Mouse (Mus musculus): ENCODE data around the gene R3hdm4.
"Not testable (repeated sequence)": the region's sequence is repeated elsewhere in the genome, so short reads cannot be mapped to it uniquely, and the experiment has no call there.

Gene R3hdm4

GRCm38 (mm10) chr10:79920958-79921535, at the start of gene R3hdm4:
Gene R3hdm4, minus strand, starts transcription at chr10:79921208.
- peak; percentile 25 to 51 for DNase-seq

DNA sequence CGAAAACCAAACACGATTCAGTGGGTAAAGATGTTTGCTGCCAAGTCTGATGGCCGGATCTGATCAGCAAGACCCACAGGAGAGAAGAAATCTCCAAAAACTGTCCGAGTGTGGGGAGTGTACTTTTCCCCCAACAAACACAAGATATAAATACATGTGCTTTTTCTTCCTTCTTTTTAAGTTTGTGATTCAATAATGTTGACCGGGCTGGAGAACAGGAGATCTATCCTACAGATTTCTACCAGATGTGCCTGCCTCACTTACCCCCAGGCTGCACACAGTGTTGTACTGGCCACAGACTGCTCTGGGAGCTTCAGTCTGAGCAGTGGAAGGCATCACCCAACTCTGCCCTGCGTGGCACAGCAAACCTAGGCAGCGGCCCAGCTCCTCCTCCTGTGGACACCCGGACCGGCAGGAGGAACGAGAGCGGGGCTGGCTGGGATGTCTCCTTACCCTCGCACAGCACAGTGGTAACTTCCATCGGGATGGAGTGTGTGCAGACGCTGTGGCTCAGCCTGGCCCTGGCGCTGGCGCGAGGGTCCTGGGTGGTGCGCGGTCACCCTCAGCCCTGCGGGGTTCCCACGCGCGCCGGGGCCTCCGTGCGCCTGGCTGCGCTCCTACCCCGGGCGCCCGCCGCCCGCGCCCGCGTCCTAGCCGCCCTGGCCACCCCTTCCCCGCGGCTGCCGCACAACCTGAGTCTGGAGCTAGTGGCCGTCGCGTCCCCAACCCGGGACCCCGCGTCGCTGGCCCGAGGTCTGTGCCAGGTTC, 49.6 kb upstream of the R3hdm4 start, which contains the start of gene Grin3b:
Gene Grin3b, plus strand, starts transcription at position 301 of the 768 bp plus-strand sequence.
- DNase-seq, result peak; percentile 35 to 58

DNA sequence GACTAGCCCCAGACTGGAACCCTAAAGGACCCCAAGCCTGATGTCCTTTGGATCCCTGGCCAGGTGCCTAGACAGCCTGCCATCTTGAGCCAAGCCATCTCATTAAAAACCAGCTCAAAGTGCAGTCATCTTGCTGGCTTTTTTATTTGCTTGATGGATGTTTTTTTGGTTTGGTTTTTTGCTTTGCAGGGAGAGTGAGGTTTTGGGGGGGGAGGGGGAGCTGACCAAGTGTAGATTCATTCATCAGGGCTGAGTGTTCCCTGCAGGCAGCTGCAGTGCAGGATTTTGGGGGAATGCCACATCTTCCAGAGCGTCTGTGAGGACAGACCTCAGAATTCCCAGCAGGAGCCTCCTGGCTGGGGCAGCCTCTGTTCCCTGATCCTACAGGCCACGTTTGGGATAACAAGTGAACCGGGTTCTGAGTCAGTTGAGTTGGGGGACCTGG, 48.1 kb upstream of the R3hdm4 start:
- DNase-seq, result peak; percentile 32 to 60

DNA sequence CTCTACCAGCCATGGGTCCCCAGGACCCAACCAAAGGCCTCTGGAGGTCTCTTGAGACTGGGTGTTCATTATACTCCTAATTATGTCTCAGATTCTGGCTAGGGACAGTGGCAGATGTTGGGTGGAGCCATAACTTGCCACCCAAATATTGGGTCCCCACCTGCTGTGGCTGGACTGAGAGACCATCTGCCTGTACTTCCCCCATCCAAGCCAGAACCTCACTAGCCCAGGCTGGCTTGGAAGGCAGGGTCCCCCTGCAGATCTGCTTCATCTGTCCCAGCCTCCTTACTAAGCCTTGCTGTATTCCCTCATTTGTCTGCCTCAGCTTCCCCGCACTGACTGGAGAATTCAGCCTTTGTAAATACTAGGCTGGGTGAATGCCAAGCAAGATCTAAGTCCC, 47.2 kb upstream of the R3hdm4 start:
- no peak for DNase-seq

- DNase-seq, result peak in 1 of 2 experiments; percentile 64
Observed at GRCm38 (mm10) chr10:79966886-79967400, 45.9 kb upstream of the R3hdm4 start.

DNA sequence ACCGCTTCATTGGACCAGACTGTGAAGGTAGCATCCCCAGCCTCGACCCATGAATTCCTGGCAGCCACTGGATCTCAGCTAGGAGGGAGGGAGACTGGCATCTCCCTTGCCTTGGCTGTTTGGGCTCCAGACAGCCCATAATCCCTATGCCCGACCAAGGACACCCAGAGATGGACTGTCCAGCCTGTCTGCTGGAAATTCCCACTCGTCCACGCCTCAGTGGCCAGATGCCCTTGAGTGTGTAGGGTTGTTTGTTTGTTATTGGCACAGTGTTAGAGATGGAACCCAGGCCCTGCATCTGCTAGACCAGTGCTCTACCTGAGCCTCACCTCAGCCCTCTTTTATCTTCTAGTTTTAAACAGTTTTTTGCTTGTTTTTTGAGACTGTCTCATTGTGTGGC, 44.3 kb upstream of the R3hdm4 start:
- no peak for DNase-seq

GRCm38 (mm10) chr10:79964727-79965126, 43.7 kb upstream of the R3hdm4 start:
- no peak for DNase-seq

- no peak for DNase-seq
Observed at GRCm38 (mm10) chr10:79960671-79961294, 39.8 kb upstream of the R3hdm4 start.

DNA sequence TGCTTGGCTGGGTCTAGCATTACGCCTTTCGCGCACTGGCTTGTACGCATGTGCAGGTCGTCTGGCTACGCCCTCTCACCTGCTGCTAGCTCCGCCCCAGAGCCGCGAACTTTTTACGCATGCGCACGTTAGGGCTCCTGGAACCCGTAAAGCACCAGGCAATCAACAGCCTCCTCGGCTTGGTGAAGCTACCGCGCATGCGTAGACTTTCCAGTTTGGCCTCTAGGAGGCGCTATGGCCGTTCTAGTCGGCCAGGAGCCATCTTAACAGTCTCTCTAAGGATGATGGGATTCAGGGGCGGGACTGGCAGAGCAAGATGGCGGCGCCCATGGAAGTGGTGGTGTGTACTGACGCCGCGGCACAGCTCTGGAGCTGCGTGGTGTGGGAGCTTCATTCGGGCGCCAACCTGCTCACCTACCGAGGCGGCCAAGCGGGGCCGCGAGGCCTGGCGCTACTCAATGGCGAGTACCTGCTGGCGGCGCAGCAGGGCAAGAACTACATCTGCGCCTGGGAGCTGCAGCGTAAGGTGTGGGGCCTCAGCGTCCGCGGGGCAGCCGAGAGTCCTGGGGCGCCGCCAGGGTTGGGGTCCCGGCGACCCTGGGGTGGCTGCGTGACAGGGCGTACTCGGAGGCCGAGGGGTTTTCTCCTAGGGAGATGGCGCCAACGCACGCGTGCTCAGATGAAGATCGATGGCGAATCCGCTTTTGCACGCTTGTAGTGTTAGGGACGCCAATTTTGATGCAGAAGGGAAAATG, 39.0 kb upstream of the R3hdm4 start, which contains the start of gene Wdr18:
Gene Wdr18, plus strand, starts transcription at position 306 of the 755 bp plus-strand sequence.
- DNase-seq, result peak; percentile 99

DNA sequence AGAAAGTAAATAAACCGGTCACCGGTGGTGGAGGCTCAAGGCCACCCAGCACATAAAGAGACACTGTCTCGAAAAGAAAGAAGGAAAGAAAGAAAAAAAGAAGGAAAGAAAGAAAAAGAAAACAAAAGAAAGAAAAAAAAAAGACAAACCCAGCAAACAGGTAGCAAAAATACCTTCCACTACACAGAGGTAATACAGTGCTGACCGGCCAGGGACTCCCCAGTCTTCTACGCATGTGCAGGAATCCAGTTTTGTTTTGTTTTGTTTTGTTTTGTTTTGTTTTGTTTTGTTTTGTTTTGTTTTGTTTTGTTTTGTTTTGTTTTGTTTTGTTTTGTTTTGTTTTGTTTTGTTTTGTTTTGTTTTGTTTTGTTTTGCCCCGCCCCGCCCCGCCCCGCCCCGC, 38.4 kb upstream of the R3hdm4 start:
- DNase-seq, result not testable (repeated sequence)

DNA sequence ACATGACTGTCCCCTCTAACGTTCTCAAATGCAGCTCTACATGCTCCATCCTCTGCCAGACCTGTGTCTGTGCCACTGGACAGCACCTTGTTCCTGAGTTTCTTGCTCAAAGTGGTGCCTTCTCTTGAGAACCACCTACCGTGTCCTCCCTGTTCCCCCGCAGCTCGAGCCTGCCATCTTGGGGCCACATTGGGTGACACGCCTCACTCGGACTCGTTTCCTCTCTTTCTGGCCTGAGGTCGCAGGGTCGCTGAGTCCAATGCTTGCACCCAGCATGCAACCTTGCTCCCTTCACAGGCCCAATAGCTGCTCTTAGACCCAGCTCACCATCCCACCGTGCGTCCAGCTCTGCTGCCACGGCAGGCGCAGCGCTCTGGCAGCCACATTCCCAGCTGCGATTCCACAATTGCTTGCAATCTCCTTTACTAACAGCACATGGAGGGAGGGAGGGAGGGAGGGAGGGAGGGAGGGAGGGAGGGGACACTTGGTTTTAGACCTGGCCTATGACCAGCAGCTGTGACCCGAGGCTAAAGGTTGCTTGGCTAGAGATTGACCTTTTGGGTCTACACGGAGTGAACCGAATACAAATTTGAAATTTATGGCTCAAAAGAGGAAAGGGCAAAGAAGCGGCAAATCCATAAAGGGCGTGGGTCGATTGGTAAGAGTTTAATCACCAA, 37.3 kb upstream of the R3hdm4 start:
- DNase-seq, result peak; percentile 93 to 94

DNA sequence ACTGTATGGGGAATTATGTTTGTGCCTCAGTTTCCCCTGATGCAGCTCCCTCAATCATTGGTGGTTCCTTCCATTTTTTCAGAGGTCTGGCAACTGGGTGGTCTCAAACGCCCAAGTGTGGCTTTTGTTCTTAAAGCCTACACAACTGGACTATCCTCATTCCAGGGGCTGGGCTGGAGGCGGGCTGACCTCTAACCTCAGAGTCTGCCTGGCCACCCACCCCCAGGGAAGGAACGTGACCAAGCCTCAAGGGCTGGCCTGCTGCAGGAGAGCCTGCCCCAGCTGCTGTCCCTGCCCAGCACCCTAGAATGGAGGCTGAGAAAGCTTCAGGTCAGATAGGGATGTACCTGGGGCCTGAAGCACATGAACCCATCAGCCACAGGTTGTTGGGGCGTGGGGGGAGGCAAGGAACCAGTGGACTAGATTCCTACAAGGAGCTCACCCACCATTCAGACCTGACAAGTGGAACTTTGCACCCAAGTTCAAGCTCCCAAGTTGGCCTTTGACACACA, 35.7 kb upstream of the R3hdm4 start:
- no peak for DNase-seq

DNA sequence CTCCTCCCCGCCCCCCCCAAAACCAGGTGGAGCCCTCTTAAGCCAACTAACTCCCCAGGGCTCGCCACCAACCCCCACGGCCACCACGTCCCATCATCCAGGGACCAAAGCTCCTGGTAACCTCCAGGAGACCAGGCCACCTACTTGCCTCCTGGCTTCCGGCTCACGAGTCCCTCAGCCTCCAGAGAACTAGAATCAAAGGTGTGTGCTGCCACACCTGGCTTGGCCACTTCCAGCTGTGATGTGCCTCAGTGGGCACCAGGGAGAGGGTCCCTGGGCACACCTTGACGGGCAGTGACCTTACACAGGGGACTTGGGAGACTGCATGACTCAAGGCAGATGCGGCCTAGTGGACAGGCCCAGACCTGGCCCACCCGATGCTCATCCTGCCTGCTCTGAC, 34.7 kb upstream of the R3hdm4 start:
- no peak for DNase-seq

DNA sequence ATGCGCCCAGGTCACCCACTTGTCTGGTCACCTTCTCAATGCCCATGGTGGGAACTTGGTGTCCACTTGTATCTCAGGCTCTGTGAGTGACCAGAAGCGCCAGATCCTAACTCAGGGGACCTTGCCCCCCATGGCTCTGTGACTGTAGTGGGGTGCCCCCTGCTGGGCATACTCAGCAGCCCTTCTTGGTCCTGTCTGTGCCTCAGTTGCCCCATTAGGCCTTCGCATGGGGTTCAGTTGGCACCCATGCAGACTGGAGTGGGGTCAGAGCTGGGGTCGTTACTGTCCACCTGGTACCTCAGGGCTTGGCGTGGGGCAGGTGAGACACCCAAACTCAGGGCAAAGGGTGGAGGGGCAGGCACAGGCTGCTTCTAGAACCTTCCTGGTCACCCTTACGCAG, 32.9 kb upstream of the R3hdm4 start:
- peak; percentile 70 for DNase-seq

GRCm38 (mm10) chr10:79950661-79951060, 29.7 kb upstream of the R3hdm4 start:
- DNase-seq, result no peak

DNA sequence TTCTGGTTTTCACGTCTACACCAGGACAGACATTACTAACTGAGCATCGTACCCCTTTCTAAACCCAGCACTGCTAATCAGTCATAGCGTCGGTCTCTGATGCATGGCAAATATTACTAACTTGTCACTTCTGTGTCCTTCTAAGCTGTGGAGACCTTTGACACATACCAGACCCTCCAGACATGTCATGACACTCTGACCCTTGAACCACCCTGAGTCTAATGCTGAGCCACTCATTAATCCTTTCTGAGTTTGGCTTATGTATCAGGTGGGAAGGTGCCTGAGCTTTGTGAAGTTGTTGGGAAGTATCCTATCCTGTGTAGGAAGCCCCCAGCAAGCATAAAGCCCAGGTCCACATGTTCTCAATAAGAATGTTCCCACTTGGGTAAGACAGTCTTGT, 28.9 kb upstream of the R3hdm4 start:
- DNase-seq, result no peak

DNA sequence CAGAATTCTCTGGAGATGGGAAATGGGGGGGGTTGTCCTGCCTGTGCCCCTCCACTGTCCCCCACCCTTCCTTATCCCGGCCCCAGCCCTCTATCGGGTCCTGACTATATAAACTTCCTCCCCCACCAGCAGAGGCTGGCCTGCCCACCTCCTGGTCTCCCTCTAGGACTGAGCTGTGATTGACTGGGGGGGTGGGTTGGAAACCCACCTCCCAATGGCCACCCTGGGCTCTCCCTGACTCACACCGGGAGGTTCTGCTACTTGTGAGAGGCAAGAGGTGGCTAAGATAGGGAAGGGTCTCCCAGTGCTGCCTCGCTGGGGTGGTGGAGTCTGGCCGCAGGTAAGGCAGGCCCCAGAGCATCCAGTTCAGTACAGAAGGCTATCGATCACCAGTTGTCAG, 26.5 kb upstream of the R3hdm4 start:
- DNase-seq, result no peak

DNA sequence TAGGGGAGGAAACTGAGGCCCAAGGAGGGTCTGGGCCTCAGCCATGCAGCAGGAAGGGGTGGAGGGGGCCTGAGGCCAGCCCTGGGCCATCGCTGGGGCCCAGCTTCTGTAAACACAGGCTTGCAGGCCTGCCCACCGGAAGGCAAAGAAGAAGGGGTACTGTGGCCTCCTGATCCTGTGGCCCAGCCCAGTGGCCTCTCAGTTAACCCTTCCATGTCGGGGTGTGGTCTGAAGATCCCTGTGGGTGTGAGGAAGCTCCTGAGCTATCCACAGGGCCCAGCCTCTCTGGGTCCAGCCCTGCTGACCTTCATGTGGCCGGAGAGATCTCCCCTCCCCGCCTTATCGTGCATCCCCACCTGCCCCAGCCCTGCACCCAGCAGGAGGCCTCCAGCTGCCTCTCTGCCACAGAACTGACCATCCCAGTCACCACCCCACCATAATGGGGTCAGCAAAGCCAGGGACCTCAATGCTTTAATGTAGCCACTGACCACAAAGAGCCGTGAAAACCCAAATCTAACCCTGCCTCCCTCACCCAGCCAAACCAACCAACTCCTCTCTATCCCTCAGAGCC, 25.8 kb upstream of the R3hdm4 start:
- DNase-seq, result peak; percentile 21 to 32

- DNase-seq, result peak; percentile 68 to 82
Observed at GRCm38 (mm10) chr10:79945507-79946234, 24.7 kb upstream of the R3hdm4 start.

DNA sequence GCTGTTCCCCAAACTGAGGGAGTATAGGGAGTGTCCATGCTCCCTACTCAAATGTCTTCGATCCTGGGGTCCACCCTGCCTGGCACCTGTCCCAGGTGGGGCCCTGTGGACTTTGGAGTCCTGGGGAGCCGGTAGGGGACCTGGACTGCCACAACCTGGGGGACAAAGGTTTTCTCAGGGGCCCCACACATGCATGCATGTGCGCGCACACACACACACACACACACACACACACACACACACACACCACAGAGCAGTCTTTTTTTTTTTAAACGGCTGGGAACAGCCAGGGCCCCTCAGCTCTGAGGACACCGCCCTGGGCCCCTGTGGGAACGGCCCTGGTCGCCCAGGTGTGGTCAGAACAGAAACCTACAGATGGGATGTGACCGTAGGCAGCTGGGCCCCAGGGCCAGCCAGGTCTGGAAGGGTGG, 22.5 kb upstream of the R3hdm4 start:
- peak; percentile 22 to 32 for DNase-seq

GRCm38 (mm10) chr10:79942988-79943387, 22.0 kb upstream of the R3hdm4 start:
- peak in 1 of 2 experiments; percentile 3 for DNase-seq

Data from kidney, postnatal 4 days (tissue).